Mouse (Mus musculus) cerebellum, postnatal 10 days (tissue): ENCODE measurements around the gene 1700034J05Rik.

Experiments
- DNase-seq, 2 experiments: peaks; one replicate each; pipeline ENCODE4 v3.0.0; 2021; ENCODE audit warnings: mixed read lengths in 2 of 2

The 1700034J05Rik gene

DNA sequence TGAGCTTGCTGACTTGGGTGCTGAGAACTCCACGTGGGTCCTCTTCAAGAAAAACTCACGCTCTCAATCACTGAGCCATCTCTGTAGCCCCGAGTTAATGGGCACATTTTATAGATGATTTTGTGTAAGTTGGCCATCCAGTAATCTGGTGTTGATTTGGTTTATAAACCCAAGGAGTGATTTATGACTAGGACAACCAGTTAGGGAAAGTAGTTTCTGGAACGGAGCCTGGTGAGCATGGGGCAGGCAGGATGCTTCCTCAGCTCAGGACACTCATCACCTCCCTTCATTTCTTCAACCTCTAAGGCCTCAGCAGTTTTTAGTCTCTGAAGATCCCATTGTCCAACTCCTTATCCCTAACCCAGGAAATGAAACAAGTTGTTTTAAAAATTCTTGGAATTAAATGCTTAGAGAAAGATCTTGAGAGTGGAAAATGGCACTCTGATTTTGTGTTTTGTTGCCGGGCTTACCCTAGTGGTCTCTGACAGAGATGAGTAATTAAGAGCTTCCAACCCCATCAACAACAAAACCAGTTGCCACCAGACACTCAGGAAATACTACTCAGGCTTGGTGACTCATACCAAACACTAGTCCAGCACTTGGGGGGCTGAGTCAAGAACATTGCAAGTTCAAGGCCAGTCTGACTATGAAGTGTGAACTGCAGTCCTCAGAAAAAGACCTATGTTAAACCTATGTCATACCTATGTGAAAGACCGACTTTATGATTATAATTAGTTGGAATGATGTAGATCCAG, 9.4 kb upstream of the 1700034J05Rik start:
- no peak for DNase-seq

GRCm38 (mm10) chr6:146961832-146962481, 7.7 kb upstream of the 1700034J05Rik start:
- DNase-seq, result no peak

- DNase-seq, result no peak
Measured at GRCm38 (mm10) chr6:146960956-146961355, 6.7 kb upstream of the 1700034J05Rik start.

GRCm38 (mm10) chr6:146959908-146960680, 5.9 kb upstream of the 1700034J05Rik start:
- DNase-seq, result no peak

DNA sequence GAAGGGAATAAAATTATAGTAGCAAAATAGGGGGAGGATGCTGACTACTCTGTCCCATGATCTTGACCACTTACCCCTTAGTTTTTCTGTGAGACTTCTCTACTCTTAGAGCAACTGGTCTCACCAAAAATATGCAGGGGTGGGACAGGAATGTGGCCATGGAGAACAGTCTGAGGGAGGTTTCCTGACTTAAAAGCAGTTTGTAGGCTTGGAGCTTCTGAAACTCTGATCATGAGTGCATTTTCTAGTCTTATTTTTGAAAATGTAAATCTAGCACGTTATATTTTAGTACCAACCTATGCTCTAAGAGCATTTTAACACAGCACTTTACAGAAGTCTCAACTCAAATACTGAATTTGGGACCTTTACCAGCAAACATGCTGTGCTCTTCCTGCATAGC, 4.5 kb upstream of the 1700034J05Rik start:
- no peak for DNase-seq

GRCm38 (mm10) chr6:146956961-146957360, 2.7 kb upstream of the 1700034J05Rik start:
- no peak for DNase-seq

DNA sequence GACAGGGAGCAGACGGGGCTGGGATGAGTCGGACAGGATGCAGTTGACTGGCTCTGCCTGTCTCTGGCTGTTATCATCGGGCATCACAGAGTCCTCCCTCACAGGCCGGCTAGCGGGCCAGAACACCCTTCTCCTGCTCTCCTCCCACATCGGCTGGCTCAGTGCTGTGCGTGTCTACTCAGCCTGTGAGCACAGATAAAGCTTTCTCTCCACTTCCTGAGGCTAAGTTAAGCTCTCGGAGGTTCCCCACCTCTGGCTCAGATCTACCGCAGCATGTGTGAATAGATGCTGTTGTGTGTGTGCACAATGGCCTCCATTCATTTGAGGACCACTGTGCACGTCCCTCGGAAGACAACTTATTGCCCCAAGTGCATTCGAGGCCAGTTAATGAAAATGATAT, 1.7 kb upstream of the 1700034J05Rik start:
- DNase-seq, result peak in 1 of 2 experiments; percentile 18

GRCm38 (mm10) chr6:146955475-146955874, 1.3 kb upstream of the 1700034J05Rik start:
- DNase-seq, result no peak

DNA sequence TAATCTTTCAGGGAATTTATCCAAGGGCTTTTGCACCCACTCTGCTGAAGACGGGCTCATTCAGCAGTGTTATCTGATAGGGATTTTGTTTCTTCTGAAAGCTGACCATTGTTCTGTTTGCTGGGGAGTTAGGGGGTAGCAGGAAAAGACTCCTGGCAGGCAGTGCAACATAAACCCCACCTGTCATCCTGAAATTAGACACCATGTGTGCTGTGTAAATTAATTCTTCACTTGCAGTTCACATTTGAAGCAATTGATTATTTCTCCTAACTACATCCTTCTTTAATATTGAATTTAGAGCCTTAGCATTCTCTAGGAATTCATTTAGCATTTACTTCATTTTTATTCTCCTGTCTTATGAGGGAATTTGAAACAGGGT, 3.8 kb downstream of the 1700034J05Rik start:
- no peak for DNase-seq

GRCm38 (mm10) chr6:146949682-146950453, 4.4 kb downstream of the 1700034J05Rik start:
- peak; percentile 11 to 17 for DNase-seq

- DNase-seq, result no peak
Measured at GRCm38 (mm10) chr6:146947186-146947585, 7.0 kb downstream of the 1700034J05Rik start.

- DNase-seq, result no peak
Measured at GRCm38 (mm10) chr6:146946327-146947029, 7.7 kb downstream of the 1700034J05Rik start.

- no peak for DNase-seq
Measured at GRCm38 (mm10) chr6:146944830-146945229, 9.4 kb downstream of the 1700034J05Rik start.

DNA sequence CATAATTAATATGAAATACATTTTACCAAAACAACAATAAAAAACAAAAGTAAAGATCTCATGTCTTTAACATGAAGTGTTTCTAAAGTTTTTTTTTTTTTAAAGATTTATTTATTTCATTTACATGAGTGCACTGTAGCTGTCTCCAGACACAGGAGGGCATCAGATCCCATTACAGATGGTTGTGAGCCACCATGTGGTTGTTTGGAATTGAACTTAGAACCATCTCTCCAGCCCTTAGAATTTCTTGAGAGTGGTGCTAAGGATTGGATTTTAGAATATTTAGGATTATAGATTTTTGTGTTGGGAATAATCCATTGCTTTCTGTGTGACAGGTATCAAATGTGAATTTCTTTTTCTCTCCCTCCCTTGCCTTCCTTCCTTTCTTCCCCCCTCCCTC, 10.2 kb downstream of the 1700034J05Rik start:
- no peak for DNase-seq

DNA sequence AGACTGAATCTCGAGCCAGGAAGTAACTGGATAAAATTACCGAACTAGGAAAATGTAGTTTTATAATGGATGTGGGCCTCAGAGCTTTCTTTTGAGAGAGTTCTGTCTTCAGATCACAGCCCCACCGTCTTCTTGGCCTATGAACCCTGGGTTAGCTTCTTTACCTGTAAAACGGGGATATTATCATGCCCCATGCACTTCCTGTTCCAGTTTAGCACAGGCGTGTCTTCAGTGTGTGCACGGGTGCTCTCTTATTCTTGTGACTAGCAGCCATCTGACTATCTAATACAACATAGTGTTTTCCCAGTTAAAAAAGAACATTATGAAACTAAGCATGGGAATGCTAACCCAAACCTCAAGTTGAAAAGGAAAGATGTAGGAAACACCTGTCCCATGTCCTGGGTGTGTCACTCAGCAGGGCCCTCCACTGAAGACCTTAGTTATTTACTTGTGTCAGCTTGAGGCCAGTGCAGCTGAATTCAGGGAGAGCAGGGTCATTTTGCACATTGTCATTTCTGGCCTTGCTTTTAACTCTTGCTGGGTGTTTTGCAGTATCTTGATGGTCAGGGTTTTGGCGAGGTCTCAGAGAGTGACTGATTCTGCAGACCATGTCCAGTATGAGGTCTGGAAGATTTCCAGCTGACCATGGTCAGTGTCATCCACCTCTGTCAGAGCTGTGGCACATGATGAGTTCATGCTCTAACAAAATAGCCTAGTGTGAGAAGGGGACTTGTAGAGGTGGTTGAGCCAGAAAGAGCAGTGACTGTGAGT, 12.5 kb downstream of the 1700034J05Rik start:
- DNase-seq, result no peak

GRCm38 (mm10) chr6:146939026-146939425, 15.2 kb downstream of the 1700034J05Rik start:
- no peak for DNase-seq

GRCm38 (mm10) chr6:146935957-146936356, 18.3 kb downstream of the 1700034J05Rik start:
- peak; percentile 21 to 28 for DNase-seq

DNA sequence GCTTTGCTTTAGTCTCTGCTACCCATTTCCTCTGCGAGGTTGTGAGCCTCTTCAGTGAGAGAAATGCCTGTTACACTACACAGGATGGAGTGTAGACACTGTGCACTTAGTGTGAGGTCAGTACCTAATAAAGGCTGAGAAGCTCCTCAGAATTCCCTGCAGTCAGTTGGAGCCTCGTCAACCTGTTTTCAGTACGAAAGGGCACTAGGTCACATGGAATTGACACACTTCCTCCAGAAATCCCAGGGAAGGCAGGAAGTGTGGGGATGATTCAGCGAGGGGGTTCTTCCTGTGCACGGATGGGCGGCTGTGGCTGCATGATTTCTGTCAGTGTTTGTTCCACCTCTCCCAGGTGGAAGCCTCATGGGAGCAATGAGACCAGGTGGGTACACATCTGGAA, 21.1 kb downstream of the 1700034J05Rik start:
- no peak for DNase-seq

DNA sequence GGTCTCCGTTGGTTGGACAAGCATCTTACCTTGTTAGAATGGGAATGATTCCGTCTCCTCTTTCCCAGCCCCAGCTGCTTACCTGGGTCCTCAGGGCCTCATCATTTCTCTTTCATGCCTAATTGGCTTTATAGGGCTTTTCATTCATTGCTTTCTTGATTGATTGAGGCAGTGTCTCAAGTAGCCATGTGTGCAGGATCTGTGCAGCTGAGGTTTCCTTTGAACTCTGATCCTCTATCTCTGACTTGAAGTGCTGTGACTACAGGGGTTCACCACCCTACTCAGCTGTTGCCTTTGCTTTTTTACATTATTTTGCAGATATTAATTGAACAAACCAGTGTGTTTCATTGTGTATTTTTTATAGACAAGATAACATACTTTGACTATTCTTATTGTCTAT, 25.2 kb downstream of the 1700034J05Rik start:
- no peak for DNase-seq

- DNase-seq, result no peak
Measured at GRCm38 (mm10) chr6:146928108-146928507, 26.1 kb downstream of the 1700034J05Rik start.

DNA sequence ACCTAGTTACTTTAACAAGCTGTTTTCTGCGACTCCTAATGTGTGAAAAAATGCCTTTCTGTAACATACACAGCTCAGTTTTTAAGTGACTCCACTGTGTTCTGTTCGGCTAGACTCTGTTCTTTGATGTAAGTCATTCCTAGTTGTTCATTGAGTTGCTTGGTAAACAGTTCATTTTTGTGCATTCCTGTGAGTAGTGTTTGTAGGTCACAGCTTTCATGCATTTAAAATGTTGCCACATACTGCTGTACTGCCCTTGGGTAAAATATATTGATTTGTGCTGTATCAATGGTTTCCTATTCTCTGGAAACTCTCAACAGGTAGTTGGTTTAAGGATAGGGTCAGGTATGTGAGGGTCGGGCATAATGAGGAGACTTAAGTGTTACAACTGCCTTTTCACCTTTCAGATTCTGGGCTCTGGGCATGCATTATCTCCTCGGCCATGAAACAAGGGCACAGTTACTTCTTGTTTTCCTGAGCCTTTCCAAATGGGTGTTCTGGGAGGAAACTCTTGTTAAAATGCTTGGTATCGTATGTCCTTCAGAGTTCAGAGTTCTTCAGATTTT, 27.7 kb downstream of the 1700034J05Rik start:
- no peak for DNase-seq
